Mouse (Mus musculus) thymus, adult 2 months (tissue): ENCODE data around the gene Homer2.

Experiments used
- CTCF ChIP-seq: fragments of 200-500 bp; IDR thresholded peaks from 2 replicates; pipeline ENCODE4 v1.5.1; 2012; ENCODE audit warnings: mild to moderate bottlenecking, control low read depth, low read length, moderate library complexity, borderline replicate concordance; ENCODE audit not compliant: control insufficient read depth, poor library complexity, insufficient read depth; ENCODE audit errors: extremely low read depth
- POLR2A ChIP-seq: fragments of 200-500 bp; IDR thresholded peaks from 2 replicates; pipeline ENCODE4 v1.6.1; 2012; ENCODE audit warnings: mild to moderate bottlenecking, low read length, control low read depth, moderate library complexity; ENCODE audit not compliant: control insufficient read depth, poor library complexity, insufficient read depth; ENCODE audit errors: extremely low read depth

GRCm38 (mm10) chr7:81556839-81557238 is 150.5 kb downstream of the Homer2 start:
- no peak for TF ChIP-seq CTCF
- no peak for TF ChIP-seq POLR2A
